Mouse (Mus musculus): ENCODE measurements around the gene Lta. TPM values are rescaled to one million over a fixed set of nuclear protein-coding genes. Genes with fewer than 3 reads are reported as not detected.

Gene Lta
- total RNA-seq, 2 experiments from 2014 or later = not detected

GRCm38 (mm10) chr17:35162121-35162520 lies 43.0 kb downstream of the Lta start:
- DNase-seq (ENCODE audit: low spot score in 2 of 2) = no peak

GRCm38 (mm10) chr17:35161421-35161820 lies 43.7 kb downstream of the Lta start:
- DNase-seq (ENCODE audit: low spot score in 2 of 2) = no peak

- no peak for DNase-seq (ENCODE audit: low spot score in 2 of 2)
Measured at GRCm38 (mm10) chr17:35159638-35160037, 45.5 kb downstream of the Lta start.

GRCm38 (mm10) chr17:35158850-35159593 lies 46.1 kb downstream of the Lta start:
- no peak for DNase-seq (ENCODE audit: low spot score in 2 of 2)

GRCm38 (mm10) chr17:35157661-35158175 lies 47.4 kb downstream of the Lta start:
- DNase-seq (ENCODE audit: low spot score in 2 of 2) = no peak

GRCm38 (mm10) chr17:35157254-35157653 lies 47.9 kb downstream of the Lta start:
- DNase-seq (ENCODE audit: low spot score in 2 of 2) = no peak

GRCm38 (mm10) chr17:35156461-35157200 lies 48.5 kb downstream of the Lta start:
- no peak for DNase-seq (ENCODE audit: low spot score in 2 of 2)

GRCm38 (mm10) chr17:35155451-35155850 lies 49.7 kb downstream of the Lta start:
- no peak for DNase-seq (ENCODE audit: low spot score in 2 of 2)

GRCm38 (mm10) chr17:35154616-35155015 lies 50.5 kb downstream of the Lta start:
- DNase-seq (ENCODE audit: low spot score in 2 of 2) = no peak

GRCm38 (mm10) chr17:35153931-35154330 lies 51.2 kb downstream of the Lta start:
- DNase-seq (ENCODE audit: low spot score in 2 of 2) = no peak

Small RNA genes within 50 kb of the gene (microRNA-seq; reads per million reads assigned to microRNA genes)
- 0 reads per million in 2 experiments for gene Mir6973a (ENCODE audit: borderline number of aligned reads in 2 of 2)
- 0 reads per million in 2 experiments for gene Mir6974 (ENCODE audit: borderline number of aligned reads in 2 of 2)
- 0 reads per million in 2 experiments for gene Mir6975 (ENCODE audit: borderline number of aligned reads in 2 of 2)
- 0.47 to 0.61 reads per million in 2 experiments for gene Mir8094 (ENCODE audit: borderline number of aligned reads in 2 of 2)

Other genes with a start within 250 kb of the Lta start
- 100 to 1,000 TPM; 635 to 643 TPM for gene Hspa1b, start 246.1 kb downstream of the Lta start, total RNA-seq (2021)
- gene Gm20481, start 235.4 kb downstream of the Lta start, total RNA-seq (2021) = under 1 TPM in 1 of 2 experiments, not detected in 1; 0.60 TPM
- 100 to 1,000 TPM; 195 to 256 TPM for gene Hspa1a, start 233.2 kb downstream of the Lta start, total RNA-seq (2021)
- under 1 TPM; 0.30 to 0.58 TPM for gene Hspa1l, start 232.6 kb downstream of the Lta start, total RNA-seq (2021)
- gene Lsm2, start 223.5 kb downstream of the Lta start, total RNA-seq (2021) = 10 to 100 TPM; 31.9 to 34.5 TPM
- 10 to 100 TPM; 49.8 to 64.8 TPM for gene Vars, start 204.4 kb downstream of the Lta start, total RNA-seq (2021)
- under 1 TPM; 0.50 to 0.61 TPM for gene Vwa7, start 188.8 kb downstream of the Lta start, total RNA-seq (2021)
- under 1 TPM in 1 of 2 experiments, not detected in 1; 0.51 TPM for gene Sapcd1, start 177.3 kb downstream of the Lta start, total RNA-seq (2021)
- 1 to 10 TPM; 1.1 to 1.3 TPM for gene Msh5, start 158.6 kb downstream of the Lta start, total RNA-seq (2021)
- 10 to 100 TPM; 71.9 to 92.9 TPM for gene Clic1, start 155.4 kb downstream of the Lta start, total RNA-seq (2021)
- 10 to 100 TPM in 1 of 2 experiments, 1 to 10 TPM in 1; 9.1 to 17.0 TPM for gene Ddah2, start 146.3 kb downstream of the Lta start, total RNA-seq (2021)
- gene Ly6g6c, start 140.0 kb downstream of the Lta start, total RNA-seq (2021) = not detected
- under 1 TPM; 0.13 to 0.22 TPM for gene Mpig6b, start 139.2 kb downstream of the Lta start, total RNA-seq (2021)
- gene Ly6g6e, start 128.4 kb downstream of the Lta start, total RNA-seq (2021) = not detected
- not detected for gene Ly6g6d, start 127.3 kb downstream of the Lta start, total RNA-seq (2021)
- gene Ly6g6f, start 119.7 kb downstream of the Lta start, total RNA-seq (2021) = not detected
- gene Abhd16a, start 116.1 kb downstream of the Lta start, total RNA-seq (2021) = 10 to 100 TPM; 75.0 to 88.2 TPM
- gene Ly6g5c, start 97.1 kb downstream of the Lta start, total RNA-seq (2021) = not detected
- under 1 TPM; 0.33 to 0.67 TPM for gene Ly6g5b, start 89.9 kb downstream of the Lta start, total RNA-seq (2021)
- 10 to 100 TPM; 14.8 to 16.2 TPM for gene Gpank1, start 83.9 kb downstream of the Lta start, total RNA-seq (2021)
- 100 to 1,000 TPM; 192 to 217 TPM for gene Csnk2b, start 83.3 kb downstream of the Lta start, total RNA-seq (2021)
- gene D17H6S53E, start 79.0 kb downstream of the Lta start, total RNA-seq (2021) = 10 to 100 TPM; 28.8 to 34.6 TPM
- not detected for gene Apom, start 73.3 kb downstream of the Lta start, total RNA-seq (2021)
- 100 to 1,000 TPM; 307 to 394 TPM for gene Bag6, start 70.2 kb downstream of the Lta start, total RNA-seq (2021)
- gene Prrc2a, start 40.5 kb downstream of the Lta start, total RNA-seq (2021) = 100 to 1,000 TPM; 214 to 251 TPM
- 10 to 100 TPM in 1 of 2 experiments, 1 to 10 TPM in 1; 6.1 to 11.2 TPM for gene Aif1, start 29.3 kb downstream of the Lta start, total RNA-seq (2021)
- 1 to 10 TPM; 3.5 to 4.1 TPM for gene Lst1, start 16.9 kb downstream of the Lta start, total RNA-seq (2021)
- gene Ltb, start 10.9 kb downstream of the Lta start, total RNA-seq (2021) = 1 to 10 TPM; 2.0 to 6.5 TPM
- under 1 TPM; 0.36 to 0.83 TPM for gene Tnf, start 3.3 kb downstream of the Lta start, total RNA-seq (2021)
- gene Gm16181, start 15.5 kb upstream of the Lta start, total RNA-seq (2021) = not detected
- gene Atp6v1g2, start 28.3 kb upstream of the Lta start, total RNA-seq (2021) = 1 to 10 TPM; 4.7 to 5.3 TPM
- 10 to 100 TPM; 12.4 to 15.3 TPM for gene Nfkbil1, start 30.4 kb upstream of the Lta start, total RNA-seq (2021)
- 100 to 1,000 TPM; 195 to 213 TPM for gene Ddx39b, start 36.4 kb upstream of the Lta start, total RNA-seq (2021)
- 100 to 1,000 TPM; 219 to 653 TPM for gene H2-D1, start 57.4 kb upstream of the Lta start, total RNA-seq (2021)
- gene H2-Q1, start 115.1 kb upstream of the Lta start, total RNA-seq (2021) = 10 to 100 TPM in 1 of 2 experiments, 1 to 10 TPM in 1; 3.7 to 11.4 TPM
- gene H2-Q2, start 136.9 kb upstream of the Lta start, total RNA-seq (2021) = 1 to 10 TPM; 2.3 to 5.4 TPM
- 10 to 100 TPM; 28.3 to 79.1 TPM for gene H2-Q4, start 174.3 kb upstream of the Lta start, total RNA-seq (2021)
- gene H2-Q6, start 219.5 kb upstream of the Lta start, total RNA-seq (2021) = 10 to 100 TPM in 1 of 2 experiments, 1 to 10 TPM in 1; 5.0 to 33.9 TPM
- 10 to 100 TPM in 1 of 2 experiments, 1 to 10 TPM in 1; 8.0 to 28.6 TPM for gene H2-Q7, start 233.8 kb upstream of the Lta start, total RNA-seq (2021)

Measured in adrenal gland, adult 18-20 months (tissue).